Mouse (Mus musculus): ENCODE results near the gene Radil.

Radil gene

GRCm38 (mm10) chr5:142443514-142443913, 107.4 kb downstream of the Radil start:
- DNase-seq = no peak

- no peak for DNase-seq
These were observed 108.9 kb downstream of the Radil start for GRCm38 (mm10) chr5:142442045-142442440.

GRCm38 (mm10) chr5:142441332-142442044, 109.4 kb downstream of the Radil start:
- DNase-seq = no peak

- peak; percentile 40 for DNase-seq
These were observed 110.3 kb downstream of the Radil start for GRCm38 (mm10) chr5:142440451-142441147.

GRCm38 (mm10) chr5:142439911-142440432, 110.9 kb downstream of the Radil start:
- no peak for DNase-seq

GRCm38 (mm10) chr5:142438380-142438938, 112.4 kb downstream of the Radil start:
- DNase-seq = no peak

GRCm38 (mm10) chr5:142435736-142436135, 115.2 kb downstream of the Radil start:
- no peak for DNase-seq
